Mouse (Mus musculus) heart, postnatal 0 days (tissue): ENCODE results near the gene Rd3. TPM values are rescaled to one million over a fixed set of nuclear protein-coding genes. Genes with fewer than 3 reads are reported as not detected.
A peak's percentile ranks its signal among the peaks of the same experiment; 100 is the strongest.

ENCODE experiments used
- ATAC-seq: fragments of 200-750 bp; cut with Nextera tagmentation; 2 replicates; pipeline ENCODE4 v1.8.0; 2017; ENCODE audit warnings: low read depth, moderate number of reproducible peaks, moderate library complexity; ENCODE audit not compliant: insufficient read depth
- DNase-seq: peaks from one replicate; pipeline ENCODE4 v3.0.0-alpha.2; 2016; ENCODE audit warnings: low spot score
- H3K27ac ChIP-seq: fragments of 300-500 bp; sonication (generic); 2 replicates; pipeline ENCODE4 v1.5.1; 2014; ENCODE audit warnings: low read depth, mild to moderate bottlenecking
- H3K27me3 ChIP-seq: fragments of 300-500 bp; sonication (generic); 2 replicates; pipeline ENCODE4 v1.6.1; 2014; ENCODE audit warnings: low read length, mixed read lengths; ENCODE audit not compliant: control insufficient read depth, insufficient read depth
- H3K36me3 ChIP-seq: fragments of 300-500 bp; sonication (generic); replicated peaks from 2 replicates; pipeline ENCODE4 v1.6.1; 2014; ENCODE audit warnings: low read length, mixed read lengths; ENCODE audit not compliant: control insufficient read depth, insufficient read depth
- H3K4me1 ChIP-seq: fragments of 300-500 bp; sonication (generic); 2 replicates; pipeline ENCODE4 v1.6.1; 2014; ENCODE audit warnings: antibody characterized with exemption; ENCODE audit not compliant: control insufficient read depth, insufficient read depth
- H3K4me2 ChIP-seq: fragments of 300-500 bp; sonication (generic); 2 replicates; pipeline ENCODE4 v1.6.1; 2014; ENCODE audit warnings: low read depth, mild to moderate bottlenecking, low read length, moderate library complexity
- H3K4me3 ChIP-seq: fragments of 300-500 bp; sonication (generic); 2 replicates; pipeline ENCODE4 v1.5.1; 2014; ENCODE audit warnings: low read depth, low read length
- H3K9ac ChIP-seq: fragments of 300-500 bp; sonication (generic); replicated peaks from 2 replicates; pipeline ENCODE4 v1.6.1; 2014; ENCODE audit warnings: low read depth, low read length, mixed read lengths
- H3K9me3 ChIP-seq: fragments of 300-500 bp; sonication (generic); replicated peaks from 2 replicates; pipeline ENCODE4 v1.6.1; 2016; ENCODE audit warnings: low read length; ENCODE audit not compliant: control insufficient read depth
- CTCF ChIP-seq: IDR thresholded peaks from 2 replicates; pipeline ENCODE4 v1.5.1; 2016; ENCODE audit warnings: antibody characterized with exemption, control low read depth, low read depth
- EP300 ChIP-seq: IDR thresholded peaks from 2 replicates; pipeline ENCODE4 v1.6.1; 2016; ENCODE audit warnings: antibody characterized with exemption, low read depth
- WGBS: fragments of 180-500 bp; shearing (Covaris S2); extraction: QIAGEN DNeasy Blood & Tissue Kit; methylation state at CpG from one replicate; pipeline ENCODE4 v1.1.7; 2014; 5-methylcytosine and 5-hydroxymethylcytosine counted together
- polyA plus RNA-seq: library from polyadenylated mRNA; unstranded; fragments of >200 nt; fragmentation: Nextera tagmentation; extraction: Ambion mirVana; gene quantifications from 2 replicates; pipeline ENCODE4 v1.2.1, GENCODE M21; 2015
- total RNA-seq: library from RNA; depleted of rRNA; stranded (reverse); fragments of >200 nt; gene quantifications from 2 replicates; pipeline ENCODE4 v1.2.3, GENCODE M21; 2014; ENCODE audit warnings: low replicate concordance

The Rd3 gene
- total and polyA plus RNA-seq, 2 experiments from 2014 or later: 0.34 to 5.9 TPM

- TF ChIP-seq EP300 (no peak), CTCF (peak; percentile 93)
These were observed 13.0 kb upstream of the Rd3 start for GRCm38 (mm10) chr1:191963948-191964772.

GRCm38 (mm10) chr1:191964773-191965481 lies 12.2 kb upstream of the Rd3 start:
- no peaks in the 10 kb centered on the region for H3K9me3 ChIP-seq
- H3K36me3 ChIP-seq: no peaks in the 10 kb centered on the region
- ATAC-seq: peak; percentile 60; the same call in 1 of the 2 replicates
- H3K9ac ChIP-seq: no peak overlapping the region
- no peaks in the 10 kb centered on the region for H3K4me1 ChIP-seq
- TF ChIP-seq EP300: no peak
- TF ChIP-seq CTCF: peak; percentile 93
- no peak overlapping the region for H3K27ac ChIP-seq
- WGBS: 16% methylated on average over 13 of the region's 13 CpGs
- peak; percentile 78 for DNase-seq
- no peaks in the 10 kb centered on the region for H3K27me3 ChIP-seq
- H3K4me2 ChIP-seq: no peak overlapping the region; the same call in 1 of the 2 replicates
- no peak overlapping the region; the same call in 1 of the 2 replicates for H3K4me3 ChIP-seq

More at GRCm38 (mm10) chr1:191963948-191964772, 13.0 kb upstream of the Rd3 start:
- H3K4me2 ChIP-seq: no peak overlapping the region
- DNase-seq (peak; percentile 78), ATAC-seq (peak; percentile 85)
- no peaks in the 10 kb centered on the region for H3K4me1 ChIP-seq
- no peak overlapping the region for H3K27ac ChIP-seq
- H3K9ac ChIP-seq: no peak overlapping the region
- no peaks in the 10 kb centered on the region for H3K36me3 ChIP-seq
- 35% methylated on average over 8 of the region's 8 CpGs for WGBS
- no peak overlapping the region for H3K4me3 ChIP-seq
- H3K27me3 ChIP-seq: no peaks in the 10 kb centered on the region
- H3K9me3 ChIP-seq: no peaks in the 10 kb centered on the region

DNA sequence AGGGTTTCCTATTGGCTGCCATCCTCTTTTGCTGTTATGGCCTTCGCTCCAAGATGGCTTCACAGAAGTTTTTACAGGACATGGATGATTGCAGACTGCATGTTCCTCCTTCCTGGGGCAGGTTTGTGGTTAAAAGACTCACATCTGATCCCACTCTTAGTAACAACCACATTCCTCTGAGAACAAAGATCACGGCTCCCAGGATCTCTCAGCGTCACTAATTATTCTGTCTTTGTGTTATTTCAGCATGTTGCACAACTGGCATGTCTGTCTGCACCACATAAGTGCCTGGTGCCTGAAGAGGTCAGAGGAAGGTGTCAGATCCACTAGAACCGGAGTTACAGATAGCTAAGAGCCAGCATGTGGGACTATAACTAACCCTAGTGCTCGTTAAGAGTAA lies 7.2 kb upstream of the Rd3 start:
- Histone ChIP-seq H3K9me3 (no peaks in the 10 kb centered on the region), H3K4me3 (no peak overlapping the region), H3K27ac (no peak overlapping the region), H3K4me2 (no peak overlapping the region), H3K36me3 (no peaks in the 10 kb centered on the region), H3K27me3 (no peaks in the 10 kb centered on the region), H3K4me1 (no peaks in the 10 kb centered on the region), H3K9ac (no peak overlapping the region)
- DNase-seq (no peak), ATAC-seq (no peak)
- TF ChIP-seq EP300 (no peak), CTCF (no peak)
- WGBS: 74% methylated on average over 5 of the region's 5 CpGs

DNA sequence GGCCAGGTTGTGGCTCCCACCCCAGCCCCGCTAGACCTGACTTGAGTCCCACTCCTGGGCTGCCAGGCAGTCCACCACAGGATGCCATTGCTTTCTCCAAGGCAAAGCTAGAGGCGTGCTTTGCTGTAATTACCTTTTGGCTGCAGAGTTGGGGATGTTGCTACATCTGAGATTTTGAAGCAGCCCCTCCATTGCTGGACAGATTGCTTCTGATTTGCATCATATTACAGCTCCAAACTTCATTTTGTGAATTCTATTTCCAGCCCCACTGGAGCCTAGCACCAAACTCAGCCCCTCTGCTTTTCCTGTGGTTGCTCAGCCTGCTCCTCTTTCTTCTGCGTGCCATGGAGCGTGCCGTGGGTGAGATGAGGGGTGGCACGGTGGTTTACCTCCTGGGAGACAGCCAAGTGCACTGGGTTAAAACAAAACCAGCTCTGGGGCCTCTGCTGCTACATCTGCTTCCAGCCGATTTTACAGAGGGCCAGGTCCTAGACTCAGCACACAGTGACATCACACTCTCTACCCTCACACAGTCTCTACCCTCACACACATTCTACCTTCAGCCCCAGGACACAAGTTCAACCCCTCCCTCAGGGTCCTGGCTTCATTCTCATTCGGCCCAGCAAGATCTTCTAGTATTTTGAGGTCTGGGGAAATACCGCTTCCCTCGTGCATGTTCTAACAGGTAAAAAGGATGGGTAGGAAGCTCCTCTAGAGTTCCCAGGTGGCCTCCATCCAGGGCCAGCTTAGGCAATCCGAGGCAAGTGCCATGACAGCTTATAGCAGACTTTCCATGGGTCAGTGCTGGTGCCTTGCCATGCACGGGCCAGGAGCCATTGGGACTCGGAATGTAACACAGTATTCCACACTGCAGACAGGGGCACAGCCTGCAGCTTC lies 2.4 kb upstream of the Rd3 start:
- H3K9ac ChIP-seq: no peak overlapping the region
- no peak overlapping the region for H3K4me2 ChIP-seq
- H3K36me3 ChIP-seq: no peaks in the 10 kb centered on the region
- H3K27me3 ChIP-seq: no peaks in the 10 kb centered on the region
- DNase-seq (no peak), ATAC-seq (no peak)
- peaks cover 10% of the 10 kb centered on the region for H3K4me1 ChIP-seq
- TF ChIP-seq EP300 (no peak), CTCF (no peak)
- 68% methylated on average over 13 of the region's 13 CpGs for WGBS
- no peak overlapping the region for H3K4me3 ChIP-seq
- H3K27ac ChIP-seq: no peak overlapping the region
- no peaks in the 10 kb centered on the region for H3K9me3 ChIP-seq
